Mouse (Mus musculus): Measurements from ENCODE around the gene Retreg1.

GRCm38 (mm10) chr15:25910495-25910865, 67.5 kb downstream of the Retreg1 start:
- TF ChIP-seq CTCF (IDR thresholded peaks at IDR 0.05; ENCODE audit: low read depth) (no peak), EP300 (IDR thresholded peaks at IDR 0.05; ENCODE audit: low read depth) (no peak)

Data from liver, embryonic 14.5 days (tissue).